Mouse (Mus musculus) neutrophil, adult 5-6 weeks (primary cell): ENCODE data around the gene Polr2l. TPM values are rescaled to one million over a fixed set of nuclear protein-coding genes. Genes with fewer than 3 reads are reported as not detected.

ENCODE experiments used
- ATAC-seq: fragments of 151-379, 151-347 bp; 2 replicates; pipeline ENCODE4 v1.8.0; 2017; ENCODE audit warnings: mild to moderate bottlenecking, moderate TSS enrichment; ENCODE audit not compliant: insufficient number of reproducible peaks, poor library complexity, low FRiP score, severe bottlenecking; ENCODE audit errors: extremely low read depth
- total RNA-seq: library from RNA; stranded (forward); fragments of 200-1000 nt; gene quantifications from 2 replicates; pipeline ENCODE4 v1.2.3, GENCODE M21; 2017

Gene Polr2l
- total RNA-seq, 1 experiment from 2014 or later, result 10.5 TPM

DNA sequence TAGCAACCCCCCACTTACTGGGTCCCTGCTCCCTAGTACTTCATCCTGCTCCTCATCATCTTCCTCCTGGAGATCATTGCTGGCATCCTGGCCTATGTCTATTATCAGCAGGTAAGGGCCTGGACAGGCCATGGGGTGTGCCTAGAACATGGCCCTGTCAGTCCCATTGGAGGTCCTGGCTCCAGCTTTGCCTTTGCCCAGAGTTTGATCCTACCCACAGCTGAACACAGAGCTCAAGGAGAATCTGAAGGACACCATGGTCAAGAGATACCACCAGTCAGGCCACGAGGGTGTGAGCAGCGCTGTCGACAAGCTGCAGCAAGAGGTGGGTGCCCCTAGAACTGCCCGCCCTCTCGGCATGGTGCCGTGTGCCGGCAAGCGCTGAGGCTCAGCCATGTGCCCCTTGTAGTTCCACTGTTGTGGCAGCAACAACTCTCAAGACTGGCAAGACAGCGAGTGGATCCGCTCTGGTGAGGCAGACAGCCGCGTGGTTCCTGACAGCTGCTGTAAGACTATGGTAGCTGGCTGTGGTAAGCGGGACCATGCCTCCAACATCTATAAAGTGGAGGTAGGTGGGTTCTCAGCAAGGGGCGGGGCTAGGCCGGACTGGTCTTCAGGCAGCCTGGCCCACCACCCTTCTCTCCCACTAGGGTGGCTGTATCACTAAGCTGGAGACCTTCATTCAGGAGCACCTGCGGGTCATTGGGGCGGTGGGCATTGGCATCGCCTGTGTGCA is 4.9 kb downstream of the Polr2l start:
- no peak for ATAC-seq

DNA sequence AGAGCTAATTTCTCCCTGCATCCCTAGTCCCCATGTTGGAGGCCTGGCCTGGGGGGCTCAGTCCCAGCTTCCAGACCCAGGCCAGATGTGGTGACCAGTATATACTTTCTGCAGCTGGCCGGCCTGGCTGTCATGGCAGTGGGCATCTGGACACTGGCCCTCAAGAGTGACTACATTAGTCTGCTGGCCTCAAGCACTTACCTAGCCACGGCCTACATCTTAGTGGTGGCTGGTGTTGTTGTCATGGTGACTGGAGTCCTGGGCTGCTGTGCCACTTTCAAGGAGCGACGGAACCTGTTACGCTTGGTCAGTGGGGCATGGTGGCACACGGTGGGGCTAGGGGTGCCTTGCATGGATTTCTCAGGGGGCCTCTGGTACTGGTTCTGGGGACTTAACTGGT is 5.6 kb downstream of the Polr2l start:
- ATAC-seq, result no peak

DNA sequence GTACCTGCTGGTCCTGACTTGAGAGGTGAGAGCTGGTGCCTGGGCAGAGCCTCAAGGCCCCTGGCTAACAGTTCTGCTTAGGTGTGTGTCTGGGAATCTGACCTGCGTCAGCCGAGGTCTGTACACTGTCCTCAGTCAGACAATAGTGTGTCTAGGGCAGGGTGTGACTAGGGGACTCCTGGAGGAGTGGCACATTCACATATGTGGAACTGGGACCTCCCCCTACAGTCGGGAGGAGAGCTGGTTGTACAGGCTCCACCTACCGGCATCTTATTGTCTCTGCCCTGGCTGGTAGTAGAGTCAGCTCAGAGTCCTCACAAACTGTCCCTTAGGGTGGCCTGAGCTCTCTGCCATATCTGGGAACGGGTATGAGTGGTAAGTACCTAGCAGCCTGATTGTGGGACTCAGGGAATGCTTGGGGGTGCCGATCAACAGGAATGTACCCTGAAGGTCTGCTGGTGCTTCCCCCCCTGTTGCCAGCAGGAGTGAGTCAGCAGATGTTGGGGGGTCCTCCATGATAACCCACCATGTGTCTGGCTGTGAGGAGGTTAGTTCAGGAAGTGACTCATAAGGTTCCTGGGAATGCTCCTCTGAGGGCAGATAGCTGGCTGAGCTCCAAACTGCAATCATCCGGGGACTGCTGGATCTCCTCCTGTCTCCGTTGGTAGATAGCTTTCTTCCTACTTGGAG is 6.3 kb downstream of the Polr2l start:
- peak; percentile 61 for ATAC-seq

DNA sequence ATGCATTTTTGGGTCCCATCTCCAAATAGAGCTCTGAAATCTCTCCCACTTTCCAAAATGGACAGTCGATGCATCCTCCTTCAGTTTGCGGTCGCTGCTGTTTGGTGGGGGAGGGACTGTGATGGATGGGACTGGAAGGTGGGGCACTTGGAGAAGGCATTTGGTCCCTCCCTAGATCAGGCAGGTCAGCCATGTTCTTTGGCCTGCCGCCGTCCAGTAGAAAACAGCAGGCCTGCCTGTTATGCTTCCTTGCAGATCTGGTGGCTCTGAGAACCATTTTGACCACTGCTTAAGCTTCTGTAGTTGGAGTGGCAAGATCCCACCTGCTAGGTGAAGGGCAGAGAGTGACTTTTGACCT is 6.8 kb downstream of the Polr2l start:
- ATAC-seq, result no peak

DNA sequence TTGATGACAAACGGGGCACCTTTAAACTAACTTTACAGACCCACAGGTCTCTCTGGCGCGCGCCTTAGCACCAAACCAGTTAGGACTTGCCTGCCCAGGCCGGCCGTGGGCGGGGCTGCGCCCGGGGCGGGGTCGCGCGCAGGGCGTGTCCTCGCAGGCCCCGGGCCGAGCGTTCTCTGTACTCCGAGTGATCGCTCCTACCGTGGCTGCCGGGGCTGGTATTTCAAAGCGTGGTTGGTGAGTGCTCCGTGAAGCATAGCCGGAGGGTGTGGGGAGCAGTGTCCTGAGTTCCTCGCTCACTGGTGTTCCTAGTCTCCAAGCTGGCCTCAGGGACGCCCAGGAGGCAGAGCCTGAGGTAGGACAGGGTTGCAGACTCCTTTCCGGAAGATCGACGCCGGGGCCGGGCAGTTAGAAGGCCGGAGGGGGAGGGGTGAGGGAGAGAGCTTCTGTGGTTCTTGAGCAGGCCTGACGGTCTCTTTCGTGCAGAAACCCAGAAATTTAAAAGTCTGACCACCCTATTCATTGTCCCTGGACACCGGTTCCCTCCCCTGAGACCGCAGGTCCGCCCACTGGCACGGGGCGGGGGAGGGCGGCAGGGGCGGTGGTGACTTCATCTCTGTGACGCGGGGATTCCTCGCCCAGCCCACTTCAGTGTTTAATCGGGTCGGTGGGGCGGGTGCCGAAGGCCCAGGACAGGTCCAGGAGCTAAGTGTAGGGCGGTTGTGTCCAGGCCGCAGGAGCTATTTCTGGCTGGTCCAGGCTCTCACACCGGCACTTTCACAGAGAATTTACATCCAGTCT is 7.5 kb downstream of the Polr2l start, which contains the start of gene Cd151:
TSS of gene Cd151 (plus strand) at position 163 of the 801 bp plus-strand sequence.
- ATAC-seq, result peak; percentile 36

DNA sequence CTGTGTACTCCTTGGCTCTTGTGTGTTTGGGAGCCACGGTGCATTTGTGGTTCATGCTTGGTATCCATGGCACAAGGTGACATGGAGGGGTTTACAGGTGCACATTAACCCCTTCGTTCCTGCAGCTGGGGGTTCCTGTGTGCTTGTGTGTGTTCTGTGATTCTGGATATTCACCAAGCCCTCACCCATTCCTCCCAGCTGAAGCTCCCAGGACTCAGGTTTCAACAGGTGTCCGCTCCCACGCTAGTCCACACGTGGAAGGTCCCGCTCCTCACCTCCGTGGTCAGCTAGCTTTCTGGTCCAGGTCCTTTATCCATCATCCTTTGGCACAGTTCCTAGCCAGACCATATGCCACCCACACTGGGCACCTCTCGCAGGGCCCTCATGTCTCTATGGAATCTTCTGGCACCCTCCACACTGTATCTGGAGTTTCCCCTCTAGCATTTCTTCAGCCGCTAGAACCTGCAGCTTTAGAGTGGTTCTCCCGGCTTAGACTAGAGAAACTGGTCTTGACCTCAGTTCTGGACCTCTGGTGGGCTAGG is 8.3 kb downstream of the Polr2l start:
- no peak for ATAC-seq

DNA sequence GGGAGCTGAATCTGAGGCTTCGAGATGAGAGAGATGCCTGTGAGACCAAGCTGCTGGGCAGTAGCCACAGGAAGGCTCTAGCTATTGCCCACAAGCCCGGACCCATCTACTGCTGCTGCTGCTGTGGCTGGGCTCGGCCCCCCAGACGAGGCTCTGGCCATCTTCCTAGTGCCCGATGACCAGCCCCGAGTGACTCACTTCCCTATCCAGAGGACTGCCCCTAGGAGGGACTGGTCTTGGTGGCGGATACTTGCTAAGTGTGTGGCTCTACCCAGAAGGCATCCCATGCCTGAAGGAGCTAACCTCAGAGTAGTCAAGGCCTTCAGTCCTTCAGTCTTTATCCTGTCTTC is 8.9 kb downstream of the Polr2l start:
- no peak for ATAC-seq

DNA sequence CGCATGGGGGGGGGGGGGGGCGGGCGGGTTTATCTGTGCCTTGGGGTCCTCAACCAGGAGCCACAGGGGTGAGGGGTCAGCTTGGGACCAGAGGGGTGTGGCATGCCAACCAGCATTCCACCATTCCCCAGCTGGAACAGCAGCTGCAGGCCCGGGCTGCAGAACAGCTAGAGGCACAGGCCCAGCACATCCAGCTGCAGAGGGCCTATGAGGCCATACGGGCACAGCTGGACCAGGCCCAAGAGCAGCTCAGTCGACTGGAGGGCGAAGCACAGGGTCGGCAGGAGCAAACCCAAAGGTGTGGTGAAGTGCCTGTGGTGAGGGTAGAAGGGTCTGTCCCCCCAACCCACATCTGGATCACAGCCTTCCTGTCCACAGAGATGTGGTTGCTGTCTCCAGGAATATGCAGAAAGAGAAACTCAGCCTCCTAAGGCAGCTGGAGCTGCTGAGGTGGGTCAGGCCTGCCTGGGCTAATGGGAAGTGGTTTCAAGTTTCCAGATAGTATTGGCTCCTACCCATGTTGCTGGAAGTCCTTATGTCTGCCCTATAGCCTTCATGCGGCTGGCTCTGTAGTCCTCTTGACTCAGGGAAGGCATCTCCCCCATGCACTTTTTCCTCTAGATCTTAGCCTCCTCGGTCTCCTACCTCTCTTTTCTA is 9.4 kb downstream of the Polr2l start:
- ATAC-seq, result no peak

DNA sequence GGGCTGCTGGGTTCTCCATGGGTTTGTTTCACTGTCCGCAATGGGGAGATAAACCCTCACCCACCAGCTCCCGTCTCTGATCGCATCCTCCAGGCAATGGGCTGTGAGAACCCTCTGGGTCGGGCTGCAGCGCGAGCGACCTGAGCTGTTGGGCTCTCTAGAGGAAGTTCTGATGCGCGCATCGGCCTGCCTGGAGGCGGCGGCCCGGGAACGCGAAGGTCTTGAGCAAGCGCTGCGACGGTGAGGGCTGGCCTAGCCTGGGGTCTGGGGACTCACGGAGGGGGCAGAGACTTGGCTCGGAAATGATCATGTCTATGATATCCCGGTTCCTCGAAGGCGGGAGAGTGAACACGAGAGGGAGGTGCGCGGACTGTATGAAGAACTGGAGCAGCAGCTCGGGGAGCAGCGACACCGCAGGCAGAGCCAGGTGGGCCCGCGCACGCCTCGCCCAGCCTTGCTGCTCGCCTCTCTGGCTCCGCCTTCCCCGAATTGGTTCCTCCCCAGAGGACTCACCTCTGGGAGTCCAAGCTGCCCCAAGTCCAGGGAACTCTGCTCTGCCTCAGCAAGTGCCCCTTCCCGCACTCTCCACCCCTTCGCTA is 10.2 kb downstream of the Polr2l start:
- ATAC-seq, result no peak

DNA sequence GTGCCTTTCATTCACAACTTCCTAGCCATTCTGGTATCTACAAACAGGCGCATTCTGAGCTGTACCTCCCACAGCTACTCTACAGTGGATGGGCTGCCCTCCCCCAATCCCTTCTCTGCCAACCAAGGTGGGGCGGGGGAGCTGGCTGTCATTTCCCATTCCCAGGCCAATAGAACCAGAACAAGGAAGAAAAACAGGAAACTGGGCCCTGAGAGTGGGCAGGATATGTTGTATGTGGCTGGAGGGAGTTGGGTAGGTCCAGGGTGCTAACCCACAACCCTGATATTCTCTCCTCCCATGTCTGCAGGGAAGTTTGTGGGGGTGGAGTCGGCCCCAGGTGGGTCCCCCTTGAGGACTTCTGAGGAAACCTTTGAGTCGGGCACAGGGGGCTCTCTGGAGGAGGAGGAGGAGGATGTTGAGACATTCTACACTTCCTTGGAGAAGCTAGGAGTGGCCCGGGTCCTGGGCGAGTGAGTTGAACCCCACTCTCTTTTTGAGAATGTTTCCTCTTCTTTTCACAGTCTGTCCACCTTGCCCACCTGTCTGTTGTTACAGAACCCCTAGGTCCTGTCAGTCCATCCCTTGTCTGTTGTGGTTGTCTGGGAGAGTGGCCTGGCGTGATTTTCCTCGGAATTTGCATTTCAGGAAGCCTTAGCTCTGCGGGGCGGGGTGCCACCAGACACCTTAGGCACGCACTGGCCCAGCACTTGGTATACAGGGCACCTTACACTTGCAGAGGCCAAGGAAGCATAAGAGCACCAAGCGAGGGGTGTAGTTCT is 10.9 kb downstream of the Polr2l start:
- ATAC-seq, result no peak

DNA sequence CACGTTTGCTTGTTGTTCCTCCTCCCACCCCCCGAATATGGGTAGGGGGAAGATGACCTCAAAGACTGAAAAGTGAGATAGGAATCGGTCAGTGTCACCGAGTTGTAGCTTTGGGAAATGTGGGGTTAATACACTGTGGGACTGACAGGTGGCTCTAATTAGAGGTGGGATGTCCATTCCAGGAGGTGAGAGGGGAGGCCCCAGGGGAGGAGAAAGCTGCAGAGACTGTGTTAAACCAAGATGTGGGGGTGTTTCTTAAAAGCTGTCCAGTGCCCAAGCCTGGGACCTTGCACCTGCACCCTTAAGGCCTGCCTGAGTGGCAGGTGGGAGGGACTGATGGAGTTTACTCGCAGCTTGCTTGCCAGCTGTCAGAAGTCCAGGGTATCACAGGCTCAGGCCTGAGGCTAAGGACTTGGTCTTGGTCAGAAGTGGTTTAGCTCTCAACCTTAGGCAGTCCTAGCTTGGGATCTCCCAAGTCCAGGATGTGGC is 12.6 kb downstream of the Polr2l start:
- ATAC-seq, result no peak

DNA sequence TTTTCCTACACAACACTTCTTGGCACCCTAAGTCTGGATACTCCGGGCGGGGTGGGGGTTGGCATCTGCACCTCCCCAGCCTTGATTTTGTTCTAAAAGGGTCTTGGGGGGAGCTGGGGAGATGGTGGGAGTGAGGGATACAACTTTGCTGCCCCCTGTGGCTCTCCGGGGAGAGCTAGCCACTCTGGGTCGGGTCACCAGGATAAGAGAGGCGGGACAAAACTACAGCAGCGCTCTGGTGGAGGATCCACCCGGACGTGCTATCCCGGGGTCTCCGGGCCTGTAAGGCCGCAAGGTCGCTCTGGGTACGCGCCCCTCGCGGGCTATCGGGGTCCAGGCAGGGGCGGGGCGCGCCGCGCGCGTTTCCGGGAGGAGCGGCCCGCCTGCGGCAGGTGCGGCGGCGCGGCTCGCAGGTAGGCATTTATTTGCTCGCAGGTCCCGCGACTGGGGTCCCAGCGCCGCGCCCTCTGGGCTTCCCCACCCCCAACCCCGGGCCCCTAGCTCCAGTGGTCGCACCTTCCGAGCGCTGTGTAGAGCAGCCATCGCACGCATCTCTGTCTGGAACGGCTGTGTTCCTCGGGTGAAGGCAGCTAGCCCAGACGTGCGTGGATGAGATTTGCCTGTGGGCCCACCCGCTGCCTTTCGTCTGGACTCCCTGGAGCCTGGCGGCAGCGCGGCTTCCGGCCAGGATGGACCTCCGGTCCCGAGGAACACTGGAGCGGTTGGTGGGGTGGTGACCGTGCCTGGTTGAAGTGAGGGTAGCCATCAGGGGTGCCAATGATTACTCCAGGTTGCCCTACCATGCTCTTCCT is 13.2 kb downstream of the Polr2l start:
- no peak for ATAC-seq

DNA sequence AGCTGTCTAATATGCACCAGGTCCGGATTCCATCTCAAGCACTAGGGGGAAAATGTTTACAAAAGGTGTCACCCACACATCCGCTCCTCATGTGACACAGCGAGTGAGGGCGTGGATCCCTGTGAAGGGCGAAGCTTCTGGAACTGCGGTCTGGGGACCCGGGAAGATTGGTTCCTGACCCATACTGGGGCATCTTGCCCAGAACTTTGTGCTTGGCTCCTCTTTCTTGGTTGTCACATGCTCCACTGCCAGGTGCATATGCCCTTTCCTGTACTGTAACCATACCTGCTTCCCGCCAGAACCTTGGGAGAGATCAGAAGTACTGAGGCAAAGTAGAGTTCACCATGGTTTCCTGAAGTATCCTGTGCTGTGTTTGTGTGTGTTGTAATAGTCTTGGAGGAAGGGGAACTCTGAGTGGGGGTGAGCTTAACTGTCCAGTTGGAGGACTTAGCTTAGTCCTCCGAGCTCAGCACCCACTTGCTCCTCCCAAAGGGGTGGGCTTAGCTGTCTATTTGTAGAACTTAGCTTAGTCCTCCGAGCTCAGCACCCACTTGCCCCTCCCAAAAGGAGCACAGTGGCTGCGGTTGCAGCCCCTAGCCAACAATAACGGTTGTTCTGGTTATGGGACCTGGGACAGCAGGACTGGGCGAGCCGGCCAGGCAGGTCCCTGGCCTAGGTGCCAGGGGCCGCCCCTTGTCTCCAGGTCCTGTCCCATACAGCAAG is 14.4 kb downstream of the Polr2l start, which contains the start of gene Cracr2b:
TSS of gene Cracr2b (plus strand) at position 704 of the 723 bp plus-strand sequence.
- ATAC-seq, result no peak

DNA sequence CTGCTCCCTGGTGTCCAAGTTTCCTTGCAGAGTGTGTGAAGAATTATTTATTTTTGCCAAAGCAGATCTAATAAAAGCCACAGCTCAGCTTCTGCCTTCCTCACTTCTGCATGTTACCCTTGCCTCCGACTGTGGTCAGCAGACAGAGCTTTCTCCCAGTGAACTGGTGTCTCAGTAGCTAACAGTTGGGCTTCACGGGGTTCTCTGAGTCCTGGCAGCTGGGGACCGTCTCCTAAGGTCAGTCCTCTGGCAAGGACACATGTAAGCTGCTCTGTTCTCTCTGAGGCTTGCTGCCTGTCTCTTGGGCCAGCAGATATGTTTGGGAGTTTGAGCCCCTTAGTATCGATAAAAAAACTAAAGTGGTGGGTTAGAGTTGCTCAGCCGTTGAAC is 14.9 kb downstream of the Polr2l start:
- ATAC-seq, result no peak

DNA sequence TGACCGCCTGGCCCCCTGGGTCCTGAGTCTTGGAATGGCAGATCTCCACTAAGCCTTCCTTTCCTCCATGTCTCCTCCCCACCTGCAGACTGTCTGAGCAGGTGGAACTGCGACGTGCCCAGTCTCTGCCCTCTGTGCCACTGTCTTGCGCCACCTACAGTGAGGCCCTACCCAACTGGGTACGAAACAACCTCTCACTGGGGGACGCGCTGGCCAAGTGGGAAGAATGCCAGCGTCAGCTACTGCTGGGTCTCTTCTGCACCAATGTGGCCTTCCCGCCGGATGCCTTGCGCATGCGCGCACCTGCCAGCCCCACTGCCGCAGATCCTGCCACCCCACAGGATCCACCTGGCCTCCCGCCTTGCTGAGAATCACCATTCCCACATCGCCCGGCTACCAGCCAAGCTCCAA is 15.6 kb downstream of the Polr2l start:
- no peak for ATAC-seq

DNA sequence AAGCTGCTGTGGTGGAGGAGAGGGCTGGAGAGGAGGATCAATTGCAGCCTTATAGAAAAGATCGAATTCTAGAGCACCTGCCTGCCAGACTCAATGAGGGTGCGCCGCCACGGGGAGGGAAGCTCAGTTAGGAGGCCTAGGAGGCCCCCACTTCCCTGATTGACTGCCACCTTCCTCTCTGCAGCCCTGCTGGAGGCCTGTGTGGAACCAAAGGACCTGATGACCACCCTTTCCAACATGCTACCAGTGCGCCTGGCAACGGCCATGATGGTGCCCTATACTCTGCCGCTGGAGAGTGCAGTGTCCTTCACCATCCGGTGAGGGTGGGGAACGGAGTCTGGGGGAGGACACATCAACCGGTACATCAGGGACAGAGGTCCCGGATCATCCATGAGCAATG is 16.3 kb downstream of the Polr2l start:
- ATAC-seq, result no peak
